Mouse (Mus musculus) right cerebral cortex, postnatal 4 days (tissue): ENCODE measurements around the gene Mlxip.

Experiments used
- DNase-seq: peaks from one replicate; pipeline ENCODE4 v3.0.0-alpha.2; 2022

Gene Mlxip

GRCm38 (mm10) chr5:123382686-123383085 is 11.9 kb upstream of the Mlxip start:
- DNase-seq, result no peak

GRCm38 (mm10) chr5:123388452-123388851 is 6.1 kb upstream of the Mlxip start:
- DNase-seq, result no peak

DNA sequence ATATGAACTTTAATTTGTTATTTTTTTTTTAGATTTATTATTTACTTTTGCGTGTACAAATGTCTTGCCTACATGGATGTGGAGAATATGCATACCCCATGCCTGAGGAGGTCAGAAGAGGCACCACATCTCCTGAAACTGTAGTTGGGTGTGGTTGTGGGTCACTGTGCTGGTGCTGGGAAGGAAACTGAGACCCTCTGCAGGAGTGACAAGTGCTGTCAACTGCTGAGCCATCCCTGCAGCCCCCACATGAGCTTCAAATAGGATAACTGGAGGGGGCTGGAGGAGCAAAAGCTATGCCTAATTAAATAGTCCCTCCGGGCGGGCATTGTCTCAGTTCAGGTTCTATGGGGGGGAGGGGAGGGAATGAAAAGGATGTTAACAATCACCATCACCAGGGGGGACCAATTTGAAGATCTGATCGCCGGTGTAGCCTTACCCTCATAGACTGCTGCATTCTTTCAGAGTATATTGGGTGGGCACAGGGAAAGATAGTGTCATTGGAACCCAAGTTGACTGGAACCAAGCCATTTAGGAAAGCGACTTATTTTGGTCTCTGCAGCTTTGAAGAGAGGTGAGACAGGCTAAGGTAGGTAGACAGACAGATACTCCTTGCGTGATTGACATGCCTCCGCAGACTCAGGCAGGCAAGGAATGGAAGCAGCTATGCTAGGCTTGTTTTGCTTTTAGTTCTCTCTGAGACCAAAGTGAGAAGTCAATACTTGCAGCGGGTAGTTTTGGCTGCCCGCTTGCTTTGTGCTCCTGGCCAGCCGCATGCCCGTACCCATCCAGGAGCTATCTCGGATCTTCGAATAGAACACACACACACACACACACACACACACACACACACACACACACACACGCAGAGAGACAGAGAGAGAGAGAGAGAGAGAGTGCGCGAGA is 3.8 kb upstream of the Mlxip start:
- no peak for DNase-seq

- peak; percentile 50 for DNase-seq
Observed at GRCm38 (mm10) chr5:123391442-123391809, 3.2 kb upstream of the Mlxip start.

- DNase-seq, result no peak
Observed at GRCm38 (mm10) chr5:123393786-123394302, 754 bp upstream of the Mlxip start.

DNA sequence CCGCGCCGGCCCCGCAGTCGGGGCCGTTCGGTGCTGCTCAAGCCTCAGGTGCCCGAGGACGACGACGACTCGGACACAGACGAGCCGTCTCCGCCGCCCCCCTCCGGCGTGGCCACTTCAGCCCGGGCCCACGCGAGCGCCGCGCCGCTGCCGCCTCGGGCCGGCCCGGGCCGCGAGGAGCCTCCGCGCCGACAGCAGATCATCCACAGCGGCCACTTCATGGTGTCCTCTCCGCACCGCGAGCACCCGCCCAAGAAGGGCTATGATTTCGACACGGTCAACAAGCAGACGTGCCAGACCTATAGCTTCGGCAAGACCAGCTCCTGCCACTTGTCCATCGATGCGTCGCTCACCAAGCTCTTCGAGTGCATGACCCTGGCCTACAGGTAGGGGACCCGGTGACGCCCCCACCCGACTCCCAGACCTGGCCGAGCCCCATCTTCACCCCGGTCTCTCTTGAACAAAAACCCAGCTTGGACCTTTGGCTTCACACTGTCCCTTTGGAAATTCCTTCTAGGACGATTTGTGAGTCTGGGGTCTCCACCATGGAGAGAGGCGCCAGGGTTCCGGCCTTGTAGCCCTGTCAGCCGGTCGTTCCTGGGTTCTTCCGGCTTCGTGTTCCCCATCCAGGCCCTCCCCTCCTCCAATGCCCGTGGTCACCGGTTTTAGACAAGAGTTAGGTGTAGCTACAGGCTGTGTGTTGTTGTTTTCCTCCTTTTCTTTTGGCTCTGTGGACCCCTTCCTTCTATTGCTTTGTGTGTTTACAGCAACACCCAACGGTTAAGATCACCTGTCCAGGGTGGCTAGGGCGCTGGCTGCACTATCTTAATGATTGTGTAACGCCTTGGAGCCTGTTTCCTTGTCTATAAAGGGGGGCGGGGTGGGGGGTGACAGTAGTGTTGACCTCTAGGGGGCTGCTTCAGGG is 621 bp downstream of the Mlxip start:
- no peak for DNase-seq

GRCm38 (mm10) chr5:123396901-123397464 is 2.4 kb downstream of the Mlxip start:
- DNase-seq, result no peak

DNA sequence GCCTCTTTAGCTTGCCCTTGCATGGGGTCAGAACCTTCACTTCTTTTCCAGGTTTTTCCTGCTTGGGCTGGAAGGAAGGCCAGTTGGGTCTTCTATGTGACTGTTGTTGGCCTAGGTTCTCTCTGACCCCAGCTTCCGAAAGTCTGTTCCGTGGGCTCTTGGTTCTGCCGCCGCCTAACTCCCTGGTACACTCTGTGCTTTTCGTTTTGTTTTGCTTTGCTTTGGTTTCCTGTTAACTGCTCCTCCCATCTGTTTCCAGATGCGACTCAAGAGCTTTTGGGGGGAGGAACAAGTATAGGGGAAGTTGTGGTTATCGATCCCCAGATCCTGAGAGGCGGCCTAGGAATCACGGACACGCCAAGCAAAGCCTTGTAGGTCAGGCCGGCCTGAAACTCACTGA is 3.2 kb downstream of the Mlxip start:
- no peak for DNase-seq

DNA sequence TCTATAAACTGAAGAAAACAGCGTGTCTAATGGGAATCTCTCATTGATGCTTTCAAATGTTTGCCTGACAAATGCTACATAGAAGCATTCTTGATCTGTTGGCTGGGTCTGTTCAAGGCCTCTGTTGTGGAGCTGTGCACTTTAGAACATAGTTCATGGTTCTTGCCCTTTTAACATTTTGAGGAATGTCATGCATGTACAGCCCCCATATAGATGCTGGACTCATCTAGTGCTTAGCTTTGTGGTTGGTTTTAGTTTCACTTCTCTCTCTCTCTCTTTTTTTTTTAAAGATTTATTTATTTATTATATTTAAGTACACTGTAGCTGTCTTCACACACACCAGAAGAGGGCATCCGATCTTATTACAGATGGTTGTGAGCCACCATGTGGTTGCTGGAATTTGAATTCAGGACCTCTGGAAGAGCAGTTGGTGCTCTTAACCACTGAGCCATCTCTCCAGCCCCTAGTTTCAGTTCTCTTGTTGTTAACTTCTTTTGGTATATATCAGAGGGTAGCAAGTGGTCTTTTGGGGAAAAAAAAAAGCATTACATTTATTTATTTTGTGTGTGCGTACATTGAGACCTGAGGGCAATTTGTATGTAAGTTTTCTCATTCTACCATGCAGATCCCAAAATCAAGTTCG is 4.4 kb downstream of the Mlxip start:
- no peak for DNase-seq

GRCm38 (mm10) chr5:123404480-123404879 is 9.9 kb downstream of the Mlxip start:
- no peak for DNase-seq

DNA sequence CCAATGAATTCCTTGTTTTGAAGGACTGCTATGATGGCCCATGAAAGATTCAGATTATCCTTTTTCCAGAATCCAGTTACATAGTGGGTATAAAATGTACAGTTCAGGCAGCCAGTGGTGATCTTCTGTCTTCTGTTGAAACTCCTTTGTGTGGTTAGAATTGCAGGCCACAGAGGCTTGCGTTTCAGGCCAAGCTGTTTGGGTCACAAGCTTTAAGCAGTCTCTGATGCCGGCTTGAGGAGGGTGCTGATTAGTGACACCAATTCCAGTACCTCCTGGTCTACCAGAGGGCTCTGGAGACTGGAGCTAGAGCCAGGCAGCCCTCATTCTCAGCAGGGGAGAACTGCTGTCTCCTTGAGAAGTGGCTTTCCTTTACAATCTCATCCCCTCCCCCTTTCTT is 12.4 kb downstream of the Mlxip start:
- no peak for DNase-seq

DNA sequence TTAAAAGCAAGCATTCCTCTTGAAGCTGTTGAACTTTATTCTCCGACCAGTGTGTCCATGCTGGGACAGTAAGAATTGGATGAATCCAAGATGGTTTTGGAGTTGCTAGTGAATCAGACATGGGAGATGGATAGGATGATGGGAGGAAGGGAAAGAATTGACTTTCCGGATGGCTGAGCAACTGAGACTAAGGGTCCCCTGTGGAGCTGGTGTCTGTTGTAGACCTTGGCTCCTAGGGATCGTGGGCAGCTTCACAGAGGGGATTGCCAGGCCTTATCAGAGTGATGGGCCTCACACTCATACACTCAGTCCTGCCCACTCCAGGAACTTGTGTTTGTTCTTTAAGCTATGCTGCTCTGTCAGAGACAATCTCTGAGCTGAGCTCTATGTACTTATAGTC is 13.6 kb downstream of the Mlxip start:
- no peak for DNase-seq

- no peak for DNase-seq
Observed at GRCm38 (mm10) chr5:123412193-123412592, 17.6 kb downstream of the Mlxip start.

- no peak for DNase-seq
Observed at GRCm38 (mm10) chr5:123413866-123414363, 19.3 kb downstream of the Mlxip start.

DNA sequence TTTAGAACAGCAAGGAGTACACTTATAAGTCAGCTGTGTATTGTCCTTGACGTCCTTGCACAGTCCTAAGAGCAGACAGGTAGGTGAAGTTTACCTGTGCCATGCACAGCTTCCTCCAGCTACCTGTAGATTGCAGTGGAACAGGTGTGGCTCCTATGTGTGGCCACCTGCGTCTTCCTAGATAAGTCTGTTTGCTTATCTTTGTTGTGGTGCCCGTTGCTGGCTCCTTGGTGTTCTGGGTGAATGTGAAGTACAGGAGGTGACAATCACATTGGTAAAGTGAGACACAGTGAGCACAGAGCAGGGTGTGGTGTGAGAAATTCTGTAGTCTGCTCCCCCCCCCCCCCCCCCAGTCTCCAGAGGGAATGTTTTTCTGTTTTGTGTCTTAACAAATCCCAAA is 21.6 kb downstream of the Mlxip start:
- DNase-seq, result no peak

- no peak for DNase-seq
Observed at GRCm38 (mm10) chr5:123416566-123417518, 22.2 kb downstream of the Mlxip start.

- DNase-seq, result no peak
Observed at GRCm38 (mm10) chr5:123423885-123424284, 29.3 kb downstream of the Mlxip start.

GRCm38 (mm10) chr5:123427556-123427955 is 33.0 kb downstream of the Mlxip start:
- no peak for DNase-seq

- DNase-seq, result peak; percentile 43
Observed at GRCm38 (mm10) chr5:123431524-123432304, 37.1 kb downstream of the Mlxip start.

DNA sequence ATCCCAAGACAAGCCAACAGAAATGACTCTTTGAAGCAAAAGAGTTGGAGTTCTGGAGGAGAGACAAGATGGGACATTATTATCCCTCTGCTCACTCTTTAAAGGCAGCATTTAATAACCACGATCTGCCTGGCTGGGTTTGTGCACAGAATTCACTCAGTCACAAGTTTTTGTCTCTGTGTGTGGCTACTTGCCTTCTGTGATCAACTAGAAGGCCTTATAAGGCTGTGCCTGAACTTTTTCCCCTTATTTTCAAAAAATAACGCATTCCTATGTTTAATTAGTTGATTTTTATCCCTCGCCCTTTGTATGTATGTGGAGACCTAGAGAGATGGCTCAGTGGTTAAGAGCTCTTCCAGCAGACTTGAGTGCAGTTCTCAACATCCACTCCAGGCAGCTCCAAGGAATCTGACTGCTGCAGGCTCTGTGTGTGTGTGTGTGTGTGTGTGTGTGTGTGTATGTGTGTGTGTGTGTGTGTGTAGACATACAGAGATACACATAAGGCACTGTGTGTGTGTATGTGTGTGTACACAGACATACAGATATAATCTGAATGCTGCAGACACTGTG is 37.8 kb downstream of the Mlxip start:
- no peak for DNase-seq
